Mouse (Mus musculus): ENCODE measurements around the gene Amz1.

Gene Amz1

GRCm38 (mm10) chr5:140723822-140724221 is at the start of gene Amz1:
Gene Amz1, plus strand, starts transcription at chr5:140724127.
- no peak for DNase-seq (ENCODE audit: extremely low spot score, low read depth, low spot score)

DNA sequence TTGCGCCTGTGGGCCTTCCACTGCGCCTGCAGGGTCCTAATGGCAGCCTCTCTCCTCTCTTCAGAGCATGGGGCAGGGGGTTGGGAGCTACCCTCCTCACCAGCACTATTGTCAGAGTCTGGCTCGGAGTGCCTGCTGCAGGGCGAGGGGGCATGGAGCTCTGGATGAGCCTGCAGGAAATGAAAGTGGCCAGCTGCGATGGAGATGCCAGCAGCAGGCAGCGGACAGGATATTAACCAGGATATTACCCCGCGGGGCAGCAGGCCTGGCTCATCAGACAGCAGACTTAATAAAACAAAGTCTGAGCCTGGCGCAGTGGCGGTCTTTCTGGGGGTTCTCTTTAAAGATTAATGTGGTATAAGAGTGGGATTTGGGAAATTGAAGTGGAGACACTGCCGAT is 48.8 kb upstream of the Amz1 start:
- no peak for DNase-seq (ENCODE audit: extremely low spot score, low read depth, low spot score)

GRCm38 (mm10) chr5:140675640-140676039 is 48.3 kb upstream of the Amz1 start:
- DNase-seq (ENCODE audit: extremely low spot score, low read depth, low spot score) = no peak

- no peak for DNase-seq (ENCODE audit: extremely low spot score, low read depth, low spot score)
Observed at GRCm38 (mm10) chr5:140677137-140677536, 46.8 kb upstream of the Amz1 start.

- no peak for DNase-seq (ENCODE audit: extremely low spot score, low read depth, low spot score)
Observed at GRCm38 (mm10) chr5:140680051-140680450, 43.9 kb upstream of the Amz1 start.

DNA sequence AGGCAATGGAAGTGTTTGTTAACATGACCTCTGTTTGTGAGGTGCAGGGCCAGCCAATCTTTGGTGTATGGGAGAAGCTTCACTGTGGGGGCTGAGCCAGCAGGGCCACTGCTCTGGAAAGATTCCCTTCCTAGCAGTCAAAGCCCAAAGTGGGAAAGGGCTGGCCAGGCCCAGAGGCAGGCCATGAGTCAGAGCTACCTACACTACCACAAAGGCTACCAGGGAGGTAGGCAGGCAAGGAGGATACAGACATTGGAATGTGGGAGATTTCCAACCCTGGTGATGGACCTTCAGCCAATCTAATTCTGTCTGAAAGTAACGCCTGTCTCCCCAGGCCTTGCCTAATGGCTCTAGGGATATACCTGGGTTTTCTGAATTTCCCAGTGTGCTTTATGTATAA is 43.0 kb upstream of the Amz1 start:
- DNase-seq (ENCODE audit: extremely low spot score, low read depth, low spot score) = no peak

DNA sequence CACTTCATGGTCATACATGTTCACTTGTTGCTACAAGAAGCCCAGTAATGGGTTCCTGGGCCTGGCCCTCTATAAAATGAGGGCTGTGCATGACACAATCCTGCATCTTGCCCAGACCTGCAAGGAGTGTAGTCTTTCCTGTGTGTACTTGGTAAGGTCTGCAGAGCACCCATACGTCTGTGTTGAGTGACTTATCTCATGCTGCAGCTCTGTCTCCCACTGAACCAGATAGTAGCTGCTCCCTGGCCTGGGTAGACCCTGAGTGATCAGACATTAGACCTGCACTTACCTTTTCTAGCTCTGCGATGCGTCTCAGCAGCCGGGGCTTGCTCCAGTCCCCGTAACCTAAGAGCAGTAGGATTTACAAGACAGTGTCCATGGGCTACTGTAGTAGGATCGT is 41.8 kb upstream of the Amz1 start:
- DNase-seq (ENCODE audit: extremely low spot score, low read depth, low spot score) = no peak

DNA sequence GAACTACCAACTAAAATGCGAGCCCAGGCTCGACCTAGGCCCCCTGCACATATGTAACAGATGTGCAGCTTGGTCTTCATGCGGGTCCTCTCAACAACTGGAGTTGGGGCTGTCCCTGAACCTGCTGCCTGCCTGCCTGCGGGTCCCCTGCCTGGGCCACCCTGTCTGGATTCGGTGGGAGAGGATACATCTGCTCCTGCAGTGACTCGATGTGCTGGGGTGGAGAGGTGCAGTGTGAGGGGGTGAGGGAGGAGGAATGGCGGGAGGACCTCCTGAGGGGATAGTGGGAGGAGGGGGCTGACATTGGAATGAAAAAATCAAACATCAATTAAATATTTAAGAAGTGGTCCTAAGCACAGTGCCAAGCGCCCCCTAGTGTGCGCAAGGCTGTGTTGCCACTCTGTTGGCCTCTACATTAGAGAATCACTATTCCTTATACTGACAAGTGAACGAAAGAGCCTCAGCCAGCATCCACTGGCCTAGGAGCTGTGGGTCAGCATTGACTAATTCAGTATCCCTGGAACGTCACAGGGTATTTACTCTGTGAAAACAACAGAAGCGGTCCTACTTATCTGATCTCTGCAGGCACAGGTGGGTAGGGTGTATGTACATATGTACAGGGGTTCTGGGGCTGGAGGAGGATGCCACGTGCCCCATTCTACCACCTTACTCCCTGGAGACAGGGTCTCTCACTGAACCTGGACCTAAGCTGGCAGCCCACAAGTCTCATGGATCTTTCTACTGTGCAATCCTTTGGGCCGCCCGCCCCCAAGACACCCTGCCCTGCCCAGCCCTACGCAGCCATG is 39.4 kb upstream of the Amz1 start:
- no peak for DNase-seq (ENCODE audit: extremely low spot score, low read depth, low spot score)

- DNase-seq (ENCODE audit: extremely low spot score, low read depth, low spot score) = no peak
Observed at GRCm38 (mm10) chr5:140688434-140688833, 35.5 kb upstream of the Amz1 start.

- no peak for DNase-seq (ENCODE audit: extremely low spot score, low read depth, low spot score)
Observed at GRCm38 (mm10) chr5:140695987-140696386, 27.9 kb upstream of the Amz1 start.

DNA sequence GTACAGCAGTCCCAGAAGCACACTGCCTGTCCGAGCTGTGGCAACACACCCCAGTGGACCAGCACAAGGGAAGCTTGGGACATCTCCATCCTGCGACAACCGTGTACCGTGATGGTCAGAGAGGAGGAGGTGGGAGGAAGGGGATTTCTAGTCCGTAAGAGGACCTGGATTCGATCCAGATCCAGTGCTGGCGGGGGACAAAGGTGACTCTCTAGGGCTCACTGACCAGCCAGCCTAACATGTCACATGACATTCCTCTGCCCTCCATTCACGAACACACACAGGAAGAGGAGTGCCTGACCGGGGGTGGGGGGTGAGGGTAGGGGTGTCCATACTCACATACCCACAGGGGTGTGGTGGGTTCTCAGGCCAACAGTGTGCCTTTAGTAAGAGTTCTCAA is 24.2 kb upstream of the Amz1 start:
- no peak for DNase-seq (ENCODE audit: extremely low spot score, low read depth, low spot score)

- DNase-seq (ENCODE audit: extremely low spot score, low read depth, low spot score) = no peak
Observed at GRCm38 (mm10) chr5:140701661-140702060, 22.3 kb upstream of the Amz1 start.

GRCm38 (mm10) chr5:140702103-140702513 is 21.8 kb upstream of the Amz1 start, which contains the start of gene Iqce:
Gene Iqce, minus strand, starts transcription at chr5:140702378.
- DNase-seq (ENCODE audit: extremely low spot score, low read depth, low spot score) = peak; percentile 74

- no peak for DNase-seq (ENCODE audit: extremely low spot score, low read depth, low spot score)
Observed at GRCm38 (mm10) chr5:140702618-140703175, 21.2 kb upstream of the Amz1 start.

DNA sequence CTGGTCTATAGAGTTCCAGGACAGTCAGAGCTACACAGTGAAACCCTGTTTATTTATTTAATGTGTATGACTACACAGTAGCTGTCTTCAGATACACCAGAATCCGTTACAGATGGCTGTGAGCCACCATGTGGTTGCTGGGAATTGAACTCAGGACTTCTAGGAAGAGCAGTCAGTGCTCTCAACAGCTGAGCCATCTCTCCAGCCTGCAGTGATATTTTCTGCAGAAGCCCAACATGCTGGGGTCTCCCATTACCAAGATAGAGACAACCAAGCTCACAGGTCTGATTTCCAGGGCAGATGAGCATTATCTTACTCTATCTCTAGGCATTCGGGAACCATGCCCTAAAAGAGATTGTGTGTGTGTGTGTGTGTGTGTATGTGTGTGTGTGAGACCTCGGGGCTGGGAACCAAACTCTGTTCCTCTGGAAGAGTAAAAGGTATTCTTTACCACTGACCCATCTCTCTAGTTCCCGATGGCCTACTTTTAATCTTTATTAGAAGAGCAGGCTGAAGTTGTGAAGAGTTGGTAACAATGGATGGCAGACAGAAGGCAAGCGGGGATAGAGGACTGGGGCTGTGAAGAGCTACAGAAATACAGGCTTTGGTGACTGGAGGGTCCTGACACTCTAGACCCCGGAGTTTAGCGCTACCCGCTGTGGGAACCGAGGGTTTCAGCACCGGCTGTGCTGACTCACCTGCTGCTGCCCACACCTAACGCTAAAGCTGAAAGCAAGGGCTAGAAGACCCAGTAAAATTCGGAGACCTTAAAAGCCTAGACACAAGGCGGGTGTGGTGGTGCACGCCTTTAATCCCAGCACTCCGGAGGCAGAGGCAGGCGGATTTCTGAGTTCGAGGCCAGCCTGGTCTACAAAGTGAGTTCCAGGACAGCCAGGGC is 20.2 kb upstream of the Amz1 start:
- DNase-seq (ENCODE audit: extremely low spot score, low read depth, low spot score) = no peak

DNA sequence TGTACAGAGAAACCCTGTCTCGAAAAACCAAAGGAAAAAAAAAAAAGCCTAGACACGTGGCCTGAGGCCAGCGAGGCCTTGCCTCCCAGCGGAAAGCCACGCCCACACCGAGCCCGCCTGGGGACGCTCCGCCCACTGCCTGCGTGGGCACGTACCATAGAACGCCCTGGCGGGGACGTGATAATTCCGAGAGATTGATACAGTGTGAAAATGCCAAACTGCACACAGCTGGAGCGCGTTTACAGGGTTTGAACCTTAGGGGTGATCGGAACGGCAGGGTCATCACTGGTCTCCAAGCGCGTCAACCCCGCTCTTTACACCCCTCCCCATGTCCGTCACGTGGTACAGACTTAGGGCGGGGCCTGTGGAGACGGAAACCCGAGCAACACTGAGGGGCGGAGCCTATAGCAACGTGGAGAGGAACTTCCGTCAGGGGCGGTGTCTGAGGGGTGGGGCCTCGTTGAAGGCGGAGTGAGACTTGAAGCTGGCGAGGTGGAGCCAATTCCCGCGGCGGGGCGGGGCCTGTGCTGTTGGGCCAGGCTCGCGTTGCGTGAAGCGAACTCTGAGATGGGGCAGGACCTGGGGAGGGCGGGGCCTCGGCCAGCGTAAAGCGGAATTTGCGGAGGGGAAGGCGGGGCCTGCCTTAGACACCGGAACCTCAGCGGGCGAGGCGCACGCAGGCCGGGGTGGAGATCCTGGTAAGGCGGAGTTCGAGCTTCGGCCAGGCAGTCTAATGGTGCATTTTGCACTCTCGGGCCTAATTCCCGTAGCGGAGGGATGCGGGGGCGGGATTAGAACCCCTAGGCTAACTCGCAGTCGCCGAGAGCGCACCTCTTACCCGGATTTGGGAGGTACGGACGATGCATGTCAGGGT is 19.3 kb upstream of the Amz1 start, which contains the start of gene Brat1:
Gene Brat1 (plus strand): TSS at position 634 of the 874 bp plus-strand sequence.
- peak; percentile 99 for DNase-seq (ENCODE audit: extremely low spot score, low read depth, low spot score)

- no peak for DNase-seq (ENCODE audit: extremely low spot score, low read depth, low spot score)
Observed at GRCm38 (mm10) chr5:140705501-140706171, 18.3 kb upstream of the Amz1 start.

GRCm38 (mm10) chr5:140710315-140710714 is 13.6 kb upstream of the Amz1 start:
- no peak for DNase-seq (ENCODE audit: extremely low spot score, low read depth, low spot score)

DNA sequence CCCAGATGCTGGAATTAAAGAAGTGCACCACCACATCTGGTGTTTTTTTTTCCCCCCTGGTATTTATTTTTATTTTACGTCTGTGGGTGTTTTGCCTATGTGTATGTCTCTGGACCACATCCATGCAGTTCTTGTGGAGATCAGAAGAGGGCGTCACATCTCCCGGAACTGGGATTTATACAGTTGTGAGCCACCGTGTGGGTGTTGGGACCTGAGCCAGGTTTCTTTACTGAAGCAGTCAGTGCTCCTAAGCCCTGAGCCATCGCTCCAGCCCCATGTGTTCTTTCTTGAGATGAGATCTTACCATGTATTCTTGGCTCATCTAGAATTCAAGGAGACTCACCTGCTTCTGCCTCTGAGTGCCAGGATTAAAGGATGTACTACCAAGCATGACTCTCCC is 12.9 kb upstream of the Amz1 start:
- DNase-seq (ENCODE audit: extremely low spot score, low read depth, low spot score) = no peak

GRCm38 (mm10) chr5:140720773-140721172 is 3.2 kb upstream of the Amz1 start:
- DNase-seq (ENCODE audit: extremely low spot score, low read depth, low spot score) = no peak

Data from hindlimb bud, embryonic 11.5 days (tissue).